Mouse (Mus musculus) brain, adult 2 months (tissue): Measurements from ENCODE around the gene Panx2.

ENCODE experiments used
- DNase-seq: peaks from one replicate; pipeline ENCODE4 v3.0.0; 2011; ENCODE audit warnings: low read depth, low spot score

Gene Panx2

DNA sequence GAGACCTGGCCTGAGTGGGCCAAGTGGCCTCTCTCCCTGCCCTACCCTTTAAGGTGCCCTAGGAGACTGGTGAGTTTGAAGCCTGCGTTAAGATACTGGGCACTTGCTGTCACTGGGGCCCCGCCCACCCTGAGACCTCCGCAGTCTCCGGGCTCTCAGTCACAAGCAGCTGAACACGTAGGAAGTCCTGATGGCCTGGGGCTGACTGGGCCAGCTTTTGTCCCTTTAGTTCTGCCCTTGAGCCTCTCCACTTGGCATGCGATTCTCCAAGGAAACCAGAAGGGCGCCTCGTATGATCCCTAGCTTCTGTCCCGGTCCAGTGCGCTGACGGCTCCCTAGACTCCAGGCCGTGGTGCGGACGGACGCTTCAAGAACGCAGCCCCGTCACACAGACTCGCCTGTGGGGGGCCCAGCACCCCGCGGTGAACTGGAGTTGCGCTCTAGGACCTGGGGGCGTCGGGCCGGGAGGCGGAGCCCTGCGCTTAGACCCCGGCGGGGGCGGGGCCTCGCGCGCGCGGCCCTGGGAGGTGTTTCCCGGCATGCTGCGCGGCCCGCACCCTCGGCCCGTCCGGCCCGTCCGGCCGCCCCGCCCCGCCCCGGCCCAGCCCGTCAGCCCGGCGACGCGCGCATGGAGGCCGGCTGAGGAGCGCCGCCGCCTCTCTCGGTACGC lies 16.1 kb downstream of the Panx2 start:
- peak; percentile 95 for DNase-seq

GRCm38 (mm10) chr15:89076156-89076731 lies 16.7 kb downstream of the Panx2 start:
- peak; percentile 71 for DNase-seq

DNA sequence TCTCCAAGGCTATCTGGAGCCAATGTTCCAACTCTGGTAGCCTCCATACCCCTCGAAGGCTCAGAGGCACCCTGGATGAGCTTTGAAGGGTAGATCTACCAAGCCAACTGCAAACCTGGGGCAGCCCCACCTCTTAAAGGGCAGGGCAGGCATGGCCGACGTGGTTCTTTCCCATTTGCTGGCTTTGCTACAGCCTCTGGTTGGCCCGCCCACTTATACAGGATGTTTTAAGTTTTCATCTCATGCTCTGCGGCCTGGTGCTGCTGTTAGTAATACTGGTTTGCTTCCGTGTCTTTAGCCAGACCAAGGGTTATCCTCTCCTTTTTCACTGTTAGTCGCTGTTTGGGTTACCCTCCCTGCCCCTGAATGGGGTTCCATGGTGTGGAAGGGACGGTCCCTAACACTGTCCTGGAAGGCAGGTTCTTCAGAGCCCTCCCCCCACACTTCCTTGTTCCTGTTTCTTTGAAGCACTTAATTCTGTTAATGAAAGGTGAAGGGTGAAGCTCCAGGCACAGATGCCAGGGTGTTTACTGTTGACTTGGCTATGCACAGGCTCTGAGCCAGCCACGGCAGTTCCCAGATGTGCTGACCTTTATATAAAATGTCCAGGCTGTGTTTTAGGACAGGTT lies 18.8 kb downstream of the Panx2 start:
- peak; percentile 52 for DNase-seq

DNA sequence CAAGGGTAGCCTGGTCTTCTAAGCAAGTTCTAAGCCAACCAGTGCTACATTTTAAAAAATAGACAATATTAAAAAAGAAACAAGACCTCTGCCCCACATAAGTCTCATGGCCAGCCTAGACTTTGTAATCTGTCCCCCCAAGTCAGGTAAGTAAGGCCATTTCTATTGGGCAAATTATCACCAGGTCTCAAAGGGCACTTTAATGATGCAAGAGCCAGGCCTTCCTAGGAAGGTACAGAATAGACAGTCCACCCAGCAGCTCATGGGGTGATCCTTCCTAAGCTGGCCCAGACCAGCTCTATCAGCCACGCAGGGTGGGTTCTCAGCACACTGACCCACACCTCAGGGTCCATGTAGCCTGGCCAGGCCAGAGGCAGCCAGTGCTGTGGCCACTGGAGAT lies 24.4 kb downstream of the Panx2 start:
- DNase-seq, result no peak

GRCm38 (mm10) chr15:89084826-89085225 lies 25.3 kb downstream of the Panx2 start:
- no peak for DNase-seq

DNA sequence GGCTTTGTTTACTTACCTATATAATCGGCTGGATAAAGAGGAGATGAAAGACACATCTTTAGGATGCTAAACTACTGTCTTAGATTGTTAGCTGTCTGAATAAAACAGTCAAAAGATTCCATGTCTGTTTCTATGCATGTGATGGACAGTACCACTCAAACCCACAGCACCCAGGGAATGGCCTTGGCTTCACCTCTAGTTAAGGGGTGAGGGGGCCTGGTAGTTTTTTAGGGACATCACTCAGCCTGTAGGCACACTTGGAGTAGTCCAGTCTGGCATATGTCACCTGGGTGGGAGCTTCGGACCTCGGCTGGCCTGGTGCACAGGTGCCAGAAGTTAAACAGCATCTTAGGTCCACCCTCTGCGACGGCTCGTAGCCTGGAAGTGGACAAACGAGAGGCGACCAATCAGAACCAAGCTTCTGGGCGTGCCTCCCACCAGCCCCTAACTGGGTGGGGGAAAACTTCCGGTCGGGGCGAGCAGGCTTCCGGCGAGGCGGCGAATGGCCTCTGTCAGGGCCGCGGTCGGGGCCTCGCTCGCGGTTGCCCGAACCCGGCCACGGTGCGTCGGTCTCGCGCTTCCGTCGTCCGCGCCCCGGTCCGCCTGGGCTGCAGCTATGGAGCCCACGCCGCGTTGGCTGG lies 29.2 kb downstream of the Panx2 start, which contains the start of gene Selenoo:
Gene Selenoo (plus strand): TSS at position 478 of the 641 bp plus-strand sequence.
- peak; percentile 98 for DNase-seq

- DNase-seq, result peak; percentile 46
Observed at GRCm38 (mm10) chr15:89089248-89090051, 29.9 kb downstream of the Panx2 start.

DNA sequence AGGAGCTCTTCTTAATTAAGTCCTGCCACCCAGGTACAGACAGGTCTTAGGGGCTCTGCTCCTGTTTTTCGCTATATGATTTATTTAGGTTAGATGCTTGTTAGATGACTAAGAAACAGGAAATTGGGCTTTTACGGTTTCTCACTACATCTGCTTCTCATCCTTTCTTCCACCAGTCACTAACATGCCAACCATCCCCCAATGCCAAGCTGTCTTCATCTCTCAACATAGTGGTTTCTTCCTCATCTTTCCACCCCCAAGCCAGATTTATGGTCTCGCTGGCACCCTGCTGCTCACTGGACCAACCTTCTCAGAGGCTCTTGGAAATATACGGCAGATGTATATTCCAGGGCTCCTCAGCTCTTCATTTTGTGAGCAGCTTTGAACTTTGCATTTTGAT lies 31.1 kb downstream of the Panx2 start:
- DNase-seq, result peak; percentile 60

GRCm38 (mm10) chr15:89092181-89092580 lies 32.6 kb downstream of the Panx2 start:
- peak; percentile 49 for DNase-seq

DNA sequence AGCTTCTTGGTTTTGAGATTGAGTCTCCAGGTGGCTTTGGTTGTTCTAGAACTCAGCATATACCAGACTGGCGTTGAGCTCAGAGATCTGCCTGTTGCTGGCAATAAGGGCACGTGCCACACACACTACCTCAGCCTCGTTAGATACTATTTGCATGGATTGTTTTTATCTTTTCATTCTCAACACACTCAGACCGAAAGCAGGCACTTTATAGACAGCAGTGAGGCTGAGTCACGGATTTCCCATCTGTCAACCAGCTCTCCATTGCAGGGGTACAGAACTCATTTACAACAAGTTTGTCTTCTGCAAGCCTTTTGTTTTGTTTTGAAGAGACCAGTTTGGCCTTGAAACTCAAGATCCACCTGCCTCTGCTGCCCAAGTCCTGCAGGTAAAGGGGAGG lies 37.9 kb downstream of the Panx2 start:
- DNase-seq, result peak; percentile 72

- DNase-seq, result peak; percentile 75
Observed at GRCm38 (mm10) chr15:89098616-89099015, 39.1 kb downstream of the Panx2 start.

DNA sequence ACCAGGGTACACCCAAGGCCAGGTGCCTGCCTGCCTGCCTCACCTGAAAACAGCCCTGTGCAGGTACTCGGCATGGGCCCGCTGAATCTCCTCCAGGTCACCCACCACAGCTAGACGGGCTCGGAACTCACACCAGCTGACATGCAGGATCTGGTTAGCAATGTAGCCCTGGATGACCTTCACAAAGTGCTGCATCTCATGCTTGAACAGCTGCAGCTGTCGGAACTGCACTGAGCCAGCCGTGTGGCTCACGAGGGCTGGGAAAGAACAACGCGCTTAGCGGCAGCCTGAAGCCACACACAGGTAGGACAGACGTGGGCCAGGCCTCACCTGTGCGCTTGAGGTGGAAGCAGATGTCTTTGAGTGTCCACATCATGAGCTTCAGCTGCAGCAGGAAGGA lies 41.3 kb downstream of the Panx2 start:
- no peak for DNase-seq

DNA sequence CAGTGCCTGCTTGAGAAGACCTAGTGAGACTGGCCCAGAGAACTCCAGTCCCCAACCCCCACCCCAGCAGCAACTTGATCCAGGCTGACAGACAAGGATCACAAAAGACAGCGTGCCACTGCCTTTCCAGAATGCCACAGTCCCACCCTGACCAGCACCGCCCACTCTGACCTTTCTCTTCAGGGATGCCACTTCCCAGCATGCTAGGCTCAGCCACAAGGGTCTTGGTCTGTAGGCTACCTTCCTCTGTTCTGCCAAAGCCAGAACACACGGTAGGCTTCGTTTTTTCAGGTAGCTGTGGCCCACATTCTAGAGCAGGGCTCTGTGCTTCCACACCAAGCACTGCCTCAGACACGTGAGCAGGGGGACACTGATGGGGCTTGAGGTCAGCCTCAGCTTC lies 43.1 kb downstream of the Panx2 start:
- DNase-seq, result no peak

GRCm38 (mm10) chr15:89103921-89104320 lies 44.4 kb downstream of the Panx2 start:
- peak; percentile 83 for DNase-seq

DNA sequence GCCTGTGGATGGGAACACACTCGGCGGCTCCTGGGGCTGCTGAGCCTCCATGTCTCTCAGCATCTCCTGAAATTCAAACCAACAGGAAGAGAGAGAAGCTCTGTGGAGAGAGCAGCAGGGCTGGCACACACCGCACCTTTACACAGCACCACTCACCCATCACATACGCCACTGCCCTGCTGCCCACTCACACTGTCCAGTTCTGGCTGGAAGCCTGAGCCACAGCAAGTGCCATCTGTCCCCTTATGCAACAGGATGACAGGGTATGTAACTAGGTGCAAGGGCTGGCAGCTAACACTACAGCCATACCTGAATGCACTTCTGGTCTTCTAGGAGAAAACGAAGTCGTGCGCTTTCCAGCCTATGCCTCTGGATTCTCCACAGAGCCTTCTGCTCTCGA lies 44.9 kb downstream of the Panx2 start:
- DNase-seq, result peak; percentile 98

GRCm38 (mm10) chr15:89106073-89106472 lies 46.5 kb downstream of the Panx2 start:
- peak; percentile 96 for DNase-seq

- DNase-seq, result no peak
Observed at GRCm38 (mm10) chr15:89106976-89107375, 47.4 kb downstream of the Panx2 start.

DNA sequence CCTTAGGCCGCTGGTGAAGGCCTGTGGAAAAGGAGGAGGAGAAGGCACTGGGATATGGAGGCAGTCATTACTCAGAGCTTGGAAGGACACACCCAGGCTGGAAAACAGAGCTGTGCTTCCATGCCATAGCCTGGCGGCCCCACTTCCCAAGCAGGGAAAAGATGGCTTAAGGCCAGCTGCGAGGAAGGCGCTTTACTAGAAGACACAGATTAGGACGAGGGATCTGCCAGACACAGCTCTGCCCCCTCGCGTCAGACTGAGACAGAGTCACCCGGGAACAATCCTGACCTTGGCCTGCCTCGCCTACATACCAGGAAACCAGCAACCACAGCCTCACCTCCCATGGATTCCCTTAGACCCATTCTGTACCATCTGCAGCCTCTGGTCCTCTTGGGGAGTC lies 50.6 kb downstream of the Panx2 start:
- DNase-seq, result peak; percentile 81

DNA sequence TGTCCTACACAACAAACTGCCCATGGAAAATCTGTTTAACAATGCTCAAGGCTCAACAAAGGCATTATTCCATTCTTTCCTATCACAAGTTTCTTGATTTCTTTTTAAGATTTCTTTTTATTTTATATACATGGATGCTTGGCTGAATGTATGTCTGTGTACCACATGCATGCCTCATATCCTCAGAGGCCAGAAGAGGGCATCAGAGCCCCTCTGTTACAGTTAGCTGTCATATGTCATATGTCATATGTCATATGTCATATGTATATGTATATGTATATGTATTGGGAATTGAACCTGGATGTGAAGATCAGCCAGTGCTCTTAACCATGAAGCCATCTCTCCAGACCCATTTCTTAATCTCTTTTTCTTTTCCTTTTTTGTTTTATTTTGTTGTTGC lies 58.5 kb downstream of the Panx2 start:
- DNase-seq, result no peak

GRCm38 (mm10) chr15:89122649-89123366 lies 63.3 kb downstream of the Panx2 start, which contains the start of gene Tubgcp6:
TSS of gene Tubgcp6 (minus strand) at chr15:89123112.
- peak; percentile 99 for DNase-seq
